Mouse (Mus musculus) embryonic fibroblast, embryonic 13.5 days (primary cell): ENCODE results near the gene Zzef1.

Experiments
- CTCF ChIP-seq: IDR thresholded peaks from 2 replicates; pipeline ENCODE4 v1.5.1; 2011; ENCODE audit warnings: mild to moderate bottlenecking, control low read depth, low read length, moderate library complexity, borderline replicate concordance; ENCODE audit not compliant: insufficient read depth
- POLR2A ChIP-seq: IDR thresholded peaks from 2 replicates; pipeline ENCODE4 v1.6.1; 2011; ENCODE audit warnings: low read depth, mild to moderate bottlenecking, control low read depth, low read length, moderate library complexity

DNA sequence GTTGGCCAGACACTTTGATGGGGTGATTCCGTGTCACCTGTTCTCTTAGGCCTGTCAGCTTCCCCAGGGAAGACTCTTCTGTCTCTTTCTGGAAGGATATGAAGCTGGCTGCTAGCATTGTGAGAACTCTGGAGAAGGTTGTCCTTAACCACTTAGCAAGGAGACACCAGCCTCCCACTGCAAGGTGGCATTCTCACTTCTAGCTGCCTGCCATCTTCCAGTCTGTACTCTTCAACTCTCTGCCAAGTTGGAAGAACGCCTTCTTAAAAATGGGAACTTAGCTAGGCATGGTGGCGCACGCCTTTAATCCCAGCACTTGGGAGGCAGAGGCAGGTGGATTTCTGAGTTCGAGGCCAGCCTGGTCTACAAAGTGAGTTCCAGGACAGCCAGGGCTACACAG, 17.7 kb downstream of the Zzef1 start:
- TF ChIP-seq CTCF, result no peak
- TF ChIP-seq POLR2A, result no peak
